Mouse (Mus musculus) bone marrow macrophage, adult 2 months (primary cell): ENCODE results near the gene Prss45. TPM values are rescaled to one million over a fixed set of nuclear protein-coding genes. Genes with fewer than 3 reads are reported as not detected.
"Not testable (repeated sequence)": the region's sequence is repeated elsewhere in the genome, so short reads cannot be mapped to it uniquely, and the experiment has no call there.

Source experiments
- H3K27ac ChIP-seq: 2 replicates; pipeline ENCODE4 v1.5.1; 2012; ENCODE audit warnings: low read depth, low read length; ENCODE audit not compliant: insufficient read depth
- H3K4me1 ChIP-seq: 2 replicates; pipeline ENCODE4 v1.6.1; 2012; ENCODE audit warnings: low read length; ENCODE audit not compliant: control insufficient read depth, insufficient read depth
- H3K4me3 ChIP-seq: 2 replicates; pipeline ENCODE4 v1.5.1; 2012; ENCODE audit warnings: mild to moderate bottlenecking, low read length, moderate library complexity; ENCODE audit not compliant: insufficient read depth
- CTCF ChIP-seq: IDR thresholded peaks from 2 replicates; pipeline ENCODE4 v1.5.1; 2012; ENCODE audit warnings: low read depth, mild to moderate bottlenecking, low read length, moderate library complexity
- POLR2A ChIP-seq: IDR thresholded peaks from 2 replicates; pipeline ENCODE4 v1.6.1; 2012; ENCODE audit warnings: mild to moderate bottlenecking, low read depth, low read length, borderline replicate concordance
- polyA plus RNA-seq: library from polyadenylated mRNA; stranded (reverse); fragments of >200 nt; gene quantifications from 2 replicates; pipeline ENCODE4 v1.2.4, GENCODE M21; 2012; ENCODE audit not compliant: missing spikeins, insufficient read depth, insufficient read length

Gene Prss45
- not detected in 2 replicates for polyA plus RNA-seq

DNA sequence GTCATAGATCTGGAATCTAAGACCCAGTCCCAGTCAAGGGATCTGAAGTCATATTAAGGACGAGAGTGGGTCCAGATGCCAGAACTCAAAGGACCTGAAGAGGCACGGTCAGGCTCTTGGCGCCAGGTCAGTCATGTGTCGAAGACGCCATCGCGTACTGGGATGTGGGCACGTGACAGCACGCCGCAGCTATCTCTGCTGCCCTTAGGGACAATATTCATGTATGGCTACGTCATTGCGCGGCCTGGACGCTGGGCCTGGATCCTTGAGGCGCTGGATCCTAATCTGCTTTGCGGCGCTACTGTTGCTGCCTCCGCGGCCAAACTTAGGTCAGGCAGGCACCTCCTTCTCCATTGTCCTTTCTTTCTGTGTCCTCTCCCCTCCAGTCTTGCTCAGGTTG, at the start of gene Prss45:
TSS of gene Prss45 (plus strand) at position 178 of the 400 bp plus-strand sequence.
- Histone ChIP-seq H3K4me1 (peaks cover 8% of the 10 kb centered on the region), H3K4me3 (no peak within 1 kb of the TSS), H3K27ac (no peak within 1 kb of the TSS)
- no peak for TF ChIP-seq POLR2A

DNA sequence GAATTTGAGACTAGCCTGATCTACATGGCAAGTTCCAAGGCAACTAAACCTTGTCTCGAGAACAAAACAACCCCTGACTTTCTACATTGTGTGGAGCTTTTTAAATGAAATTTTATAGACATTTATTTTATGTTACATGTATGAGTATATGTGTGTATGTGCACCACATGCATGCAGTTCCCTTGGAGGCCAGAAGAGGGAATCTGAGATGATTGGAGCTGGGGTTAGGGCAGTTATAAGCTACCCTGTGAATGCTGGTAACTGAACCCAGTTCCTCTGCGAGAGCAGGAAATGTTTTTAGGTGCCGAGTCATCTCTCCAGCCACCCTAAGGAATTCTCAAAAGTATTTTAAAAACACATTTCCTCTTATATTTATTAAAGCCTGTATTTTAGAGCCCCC, 46.2 kb upstream of the Prss45 start:
- no peak for TF ChIP-seq POLR2A
- no peak for TF ChIP-seq CTCF
- peaks cover 8% of the 10 kb centered on the region for H3K4me1 ChIP-seq
- no peak overlapping the region for H3K27ac ChIP-seq
- H3K4me3 ChIP-seq: no peak overlapping the region

DNA sequence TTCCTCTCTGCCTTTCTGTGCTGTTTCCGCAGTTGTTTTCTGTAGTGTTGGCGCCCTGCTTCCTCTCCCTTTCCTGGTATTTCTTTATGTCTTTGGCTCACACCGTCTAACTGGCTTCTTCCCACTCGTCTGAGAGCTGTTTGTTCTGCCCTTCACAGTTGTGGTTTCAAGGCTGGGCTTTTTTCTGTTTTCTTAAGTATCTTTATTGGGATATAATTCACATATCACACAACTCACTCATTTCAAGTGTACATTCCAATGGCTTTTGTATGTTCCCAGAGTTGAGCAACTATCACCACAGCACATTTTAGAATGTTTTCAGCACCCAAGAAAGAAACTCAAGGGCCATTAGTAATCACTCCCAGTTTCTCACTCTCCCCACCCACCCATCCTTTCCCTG, 43.9 kb upstream of the Prss45 start:
- TF ChIP-seq CTCF: no peak
- TF ChIP-seq POLR2A: no peak
- no peaks in the 10 kb centered on the region for H3K4me1 ChIP-seq
- H3K4me3 ChIP-seq: no peak overlapping the region
- no peak overlapping the region for H3K27ac ChIP-seq

DNA sequence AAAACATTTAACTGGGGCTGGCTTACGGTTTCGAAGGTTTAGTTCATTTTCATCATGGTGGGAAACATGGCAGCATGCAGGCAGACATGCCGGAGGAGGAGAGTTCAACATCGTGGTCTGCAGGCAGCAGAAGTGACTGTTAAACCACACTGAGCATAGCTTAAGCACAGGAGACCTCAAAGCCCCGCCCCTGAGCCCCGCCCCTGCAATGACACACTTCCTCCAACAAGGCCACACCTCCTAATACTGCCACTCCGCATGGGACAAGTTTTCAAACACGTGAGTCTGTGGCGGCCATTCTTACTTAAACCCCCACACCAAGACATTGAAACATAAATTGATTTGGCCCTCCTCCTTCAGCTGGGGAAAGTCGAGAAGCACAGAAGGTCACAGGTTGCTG, 37.4 kb upstream of the Prss45 start:
- Histone ChIP-seq H3K27ac (no peak overlapping the region), H3K4me1 (no peaks in the 10 kb centered on the region), H3K4me3 (no peak overlapping the region)
- TF ChIP-seq CTCF (no peak), POLR2A (no peak)

GRCm38 (mm10) chr9:110797866-110798265, 36.5 kb upstream of the Prss45 start, which contains the start of gene Prss42:
Prss42 (plus strand) TSS chr9:110798166.
- Histone ChIP-seq H3K4me3 (no peak within 1 kb of the TSS), H3K27ac (no peak within 1 kb of the TSS), H3K4me1 (peaks cover 3% of the 10 kb centered on the region)
- no peak for TF ChIP-seq CTCF
- no peak for TF ChIP-seq POLR2A

- Histone ChIP-seq H3K27ac (no peak overlapping the region), H3K4me3 (no peak overlapping the region), H3K4me1 (peaks cover 9% of the 10 kb centered on the region)
- no peak for TF ChIP-seq CTCF
- TF ChIP-seq POLR2A: no peak
Observed at GRCm38 (mm10) chr9:110800834-110801479, 33.4 kb upstream of the Prss45 start.

DNA sequence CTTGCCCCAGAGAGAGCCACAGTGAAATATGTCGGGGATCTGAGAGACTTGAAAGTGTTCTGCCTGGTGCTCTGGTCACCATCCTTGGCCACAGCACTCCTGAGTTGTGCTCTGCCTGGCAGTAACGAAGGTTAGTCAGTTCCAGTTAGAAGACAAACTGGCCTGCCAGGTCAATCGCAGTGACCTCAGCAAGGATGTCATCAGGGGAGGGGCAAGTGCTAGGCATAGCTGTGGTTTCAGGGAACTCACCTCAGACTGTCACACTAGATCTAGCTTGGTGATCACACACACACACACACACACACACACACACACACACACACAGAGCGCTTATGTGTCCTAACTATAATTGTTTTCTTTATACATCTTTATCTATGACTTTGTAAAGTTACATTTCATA, 31.1 kb upstream of the Prss45 start:
- H3K4me3 ChIP-seq: no peak overlapping the region
- TF ChIP-seq CTCF (no peak), POLR2A (no peak)
- no peak overlapping the region for H3K27ac ChIP-seq
- peaks cover 9% of the 10 kb centered on the region for H3K4me1 ChIP-seq

GRCm38 (mm10) chr9:110810051-110810450, 24.3 kb upstream of the Prss45 start:
- Histone ChIP-seq H3K4me3 (no peak overlapping the region), H3K4me1 (0 out of 2 replicates have a peak, but pooled peaks cover 3% of the 10 kb centered on the region), H3K27ac (no peak overlapping the region)
- TF ChIP-seq POLR2A: no peak
- no peak for TF ChIP-seq CTCF

- Histone ChIP-seq H3K27ac (no peak within 1 kb of the TSS), H3K4me3 (no peak within 1 kb of the TSS), H3K4me1 (0 out of 2 replicates have a peak, but pooled peaks cover 3% of the 10 kb centered on the region)
- no peak for TF ChIP-seq POLR2A
Observed at GRCm38 (mm10) chr9:110813789-110814188, 20.6 kb upstream of the Prss45 start, which contains the start of gene Prss44. Prss44 (plus strand) TSS chr9:110813994.

DNA sequence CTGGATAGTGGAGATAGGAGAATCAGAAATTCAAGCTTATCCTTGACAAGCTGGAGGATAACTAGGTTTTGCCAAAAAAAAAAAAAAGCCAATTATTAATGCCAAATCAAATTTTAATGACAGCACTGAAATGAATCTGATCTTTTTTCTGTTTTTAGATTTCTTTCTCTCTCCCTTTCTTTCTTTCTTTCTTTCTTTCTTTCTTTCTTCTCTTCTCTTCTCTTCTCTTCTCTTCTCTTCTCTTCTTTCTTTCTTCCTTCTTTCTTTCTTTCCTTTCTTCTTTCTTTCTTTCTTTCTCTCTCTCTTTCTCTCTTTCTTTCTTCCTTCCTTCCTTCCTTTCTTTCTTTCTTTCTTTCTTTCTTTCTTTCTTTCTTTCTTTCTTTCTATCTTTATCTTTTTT, 13.8 kb upstream of the Prss45 start:
- not testable (repeated sequence) for H3K4me1 ChIP-seq, H3K4me3 ChIP-seq, H3K27ac ChIP-seq

GRCm38 (mm10) chr9:110821436-110821835, 13.0 kb upstream of the Prss45 start:
- no peak for TF ChIP-seq CTCF
- no peak for TF ChIP-seq POLR2A
- peaks cover 7% of the 10 kb centered on the region for H3K4me1 ChIP-seq
- H3K27ac ChIP-seq: no peak overlapping the region
- H3K4me3 ChIP-seq: no peak overlapping the region
